Mouse (Mus musculus) B cell, adult 62 days (primary cell): ENCODE results near the gene Wipf2. TPM values are rescaled to one million over a fixed set of nuclear protein-coding genes. Genes with fewer than 3 reads are reported as not detected.

Source experiments
- total RNA-seq: library from RNA; stranded (reverse); gene quantifications from 4 replicates; pipeline ENCODE4 v1.2.4, GENCODE M21; 2023

The Wipf2 gene
- total RNA-seq, result 42.7 to 50.1 TPM (median 45.7 TPM) in 4 replicates

GRCm38 (mm10) chr11:98863028-98863750, at the start of gene Wipf2:
Wipf2 (plus strand) TSS chr11:98863638.

GRCm38 (mm10) chr11:98836651-98837141, 26.7 kb upstream of the Wipf2 start, which contains the start of gene Rapgefl1:
Rapgefl1 (plus strand) TSS chr11:98836785.

GRCm38 (mm10) chr11:98907437-98908173, 44.2 kb downstream of the Wipf2 start, which contains the start of gene Cdc6:
Cdc6 (plus strand) TSS chr11:98907801.

DNA sequence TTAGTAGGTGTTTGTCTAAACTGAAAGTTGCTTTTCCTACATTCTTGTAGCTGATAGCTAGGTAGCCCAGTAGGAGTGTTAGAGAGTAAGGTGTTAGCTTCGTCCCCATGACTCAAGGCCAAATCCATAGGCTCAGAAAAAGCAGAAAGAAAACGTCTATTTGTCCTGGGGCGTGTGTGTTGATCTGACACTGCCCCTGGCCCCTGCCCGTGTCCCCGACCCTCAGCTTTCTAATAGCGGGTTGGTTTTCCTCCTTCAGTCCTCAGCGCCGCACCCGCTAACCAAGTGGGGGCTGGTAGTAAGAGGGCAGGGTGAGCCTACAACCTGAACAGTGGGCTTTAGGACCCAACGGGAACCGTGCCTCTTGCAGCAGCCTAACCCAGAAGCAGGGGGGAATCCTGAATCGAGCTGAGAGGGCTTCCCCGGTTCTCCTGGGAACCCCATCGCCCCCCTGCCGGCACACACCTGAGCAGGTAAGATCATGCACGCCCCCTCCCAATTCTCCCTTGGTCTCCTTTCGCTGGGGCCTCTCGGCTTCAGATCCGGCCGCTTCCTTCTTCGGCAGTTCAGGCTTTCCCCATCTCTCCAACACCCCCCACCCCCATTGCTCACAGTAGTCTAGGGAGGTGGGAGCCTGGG, 64.1 kb downstream of the Wipf2 start, which contains the start of gene Rara:
TSS of gene Rara (plus strand) at position 381 of the 639 bp plus-strand sequence.

Other genes with a start within 250 kb of the Wipf2 start
- gene Gm12355, start 238.0 kb upstream of the Wipf2 start, total RNA-seq, result 29.4 to 36.1 TPM (median 32.5 TPM) in 4 replicates
- gene Gsdma3, start 237.3 kb upstream of the Wipf2 start, total RNA-seq, result 0.37 TPM in 1 of 4 replicates, not detected in the others
- not detected in 4 replicates for gene Gsdma2, start 216.9 kb upstream of the Wipf2 start, total RNA-seq
- not detected in 4 replicates for gene Gsdma, start 199.3 kb upstream of the Wipf2 start, total RNA-seq
- 70.0 to 78.6 TPM (median 73.2 TPM) in 4 replicates for gene Psmd3, start 181.1 kb upstream of the Wipf2 start, total RNA-seq
- gene Csf3, start 162.4 kb upstream of the Wipf2 start, total RNA-seq, result not detected in 4 replicates
- gene Med24, start 134.2 kb upstream of the Wipf2 start, total RNA-seq, result 86.9 to 95.7 TPM (median 92.9 TPM) in 4 replicates
- gene Thra, start 123.0 kb upstream of the Wipf2 start, total RNA-seq, result 8.0 to 11.4 TPM (median 10.3 TPM) in 4 replicates
- gene Nr1d1, start 88.3 kb upstream of the Wipf2 start, total RNA-seq, result 2.0 to 2.5 TPM (median 2.4 TPM) in 4 replicates
- 124 to 138 TPM (median 127 TPM) in 4 replicates for gene Msl1, start 68.1 kb upstream of the Wipf2 start, total RNA-seq
- 93.8 to 108 TPM (median 96.3 TPM) in 4 replicates for gene Casc3, start 58.7 kb upstream of the Wipf2 start, total RNA-seq
- 1.4 to 3.0 TPM (median 2.3 TPM) in 4 replicates for gene Rapgefl1, start 26.9 kb upstream of the Wipf2 start, total RNA-seq
- 1.1 to 2.4 TPM (median 1.3 TPM) in 4 replicates for gene Cdc6, start 44.2 kb downstream of the Wipf2 start, total RNA-seq
- gene Rara, start 64.2 kb downstream of the Wipf2 start, total RNA-seq, result 114 to 123 TPM (median 116 TPM) in 4 replicates
- gene Gjd3, start 119.4 kb downstream of the Wipf2 start, total RNA-seq, result not detected in 4 replicates
- gene Top2a, start 160.6 kb downstream of the Wipf2 start, total RNA-seq, result 17.7 to 23.4 TPM (median 23.2 TPM) in 4 replicates
- gene Igfbp4, start 177.6 kb downstream of the Wipf2 start, total RNA-seq, result 0.57 to 1.8 TPM (median 0.71 TPM) in 4 replicates
- not detected in 4 replicates for gene Tns4, start 225.7 kb downstream of the Wipf2 start, total RNA-seq